Mouse (Mus musculus) embryonic fibroblast, embryonic 13.5 days (primary cell): ENCODE results near the gene Abca13.

Experiments
- CTCF ChIP-seq: IDR thresholded peaks from 2 replicates; pipeline ENCODE4 v1.5.1; 2011; ENCODE audit warnings: mild to moderate bottlenecking, control low read depth, low read length, moderate library complexity, borderline replicate concordance; ENCODE audit not compliant: insufficient read depth
- POLR2A ChIP-seq: IDR thresholded peaks from 2 replicates; pipeline ENCODE4 v1.6.1; 2011; ENCODE audit warnings: low read depth, mild to moderate bottlenecking, control low read depth, low read length, moderate library complexity

GRCm38 (mm10) chr11:9727810-9728490 is 536.2 kb downstream of the Abca13 start:
- TF ChIP-seq CTCF (no peak), POLR2A (no peak)
